Mouse (Mus musculus): ENCODE measurements at regions not wholly inside any gene's neighbourhood (a gene's known extent, or its start where the extent isn't known, plus 50 kb on each side); places are given as distances from the start of the nearest gene placed in this dataset.

GRCm38 (mm10) chr10:21488374-21488930, 104.5 kb upstream of the 1700020N01Rik start:
- Histone ChIP-seq H3K9ac (ENCODE audit: low read length) (no peak overlapping the region), H3K4me3 (ENCODE audit: low read depth, low read length) (no peak overlapping the region), H3K27ac (ENCODE audit: low read depth, low read length) (no peak overlapping the region), H3K9me3 (ENCODE audit: control insufficient read depth, low read length) (no peaks in the 10 kb centered on the region), H3K36me3 (ENCODE audit: control insufficient read depth, insufficient read depth, low read length) (no peaks in the 10 kb centered on the region), H3K4me1 (replicated peaks; ENCODE audit: control insufficient read depth, insufficient read depth, low read length) (no peaks in the 10 kb centered on the region), H3K27me3 (ENCODE audit: control insufficient read depth, insufficient read depth, low read length) (no peaks in the 10 kb centered on the region), H3K4me2 (ENCODE audit: low read depth, low read length, severe bottlenecking) (no peak overlapping the region)
- ATAC-seq (replicated peaks; ENCODE audit: low FRiP score), result no peak
- DNase-seq (ENCODE audit: low spot score), result no peak
- 90% methylated on average over 7 of the region's 7 CpGs for WGBS

- Histone ChIP-seq H3K36me3 (ENCODE audit: control insufficient read depth, insufficient read depth, low read length) (no peaks in the 10 kb centered on the region), H3K9me3 (ENCODE audit: control insufficient read depth, low read length) (no peaks in the 10 kb centered on the region), H3K4me3 (ENCODE audit: low read depth, low read length) (no peak overlapping the region), H3K27ac (ENCODE audit: low read depth, low read length) (no peak overlapping the region), H3K9ac (ENCODE audit: low read length) (no peak overlapping the region), H3K27me3 (ENCODE audit: control insufficient read depth, insufficient read depth, low read length) (no peaks in the 10 kb centered on the region), H3K4me2 (ENCODE audit: low read depth, low read length, severe bottlenecking) (no peak overlapping the region), H3K4me1 (replicated peaks; ENCODE audit: control insufficient read depth, insufficient read depth, low read length) (no peaks in the 10 kb centered on the region)
- ATAC-seq (replicated peaks; ENCODE audit: low FRiP score) (no peak), DNase-seq (ENCODE audit: low spot score) (no peak)
- 82% methylated on average over 8 of the region's 8 CpGs for WGBS
Measured at GRCm38 (mm10) chr10:21490910-21491309, 102.0 kb upstream of the 1700020N01Rik start.

- H3K27me3 ChIP-seq (ENCODE audit: control insufficient read depth, insufficient read depth, low read length), result no peaks in the 10 kb centered on the region
- no peak overlapping the region for H3K4me2 ChIP-seq (ENCODE audit: low read depth, low read length, severe bottlenecking)
- no peak for DNase-seq (ENCODE audit: low spot score)
- H3K4me3 ChIP-seq (ENCODE audit: low read depth, low read length), result no peak overlapping the region
- H3K4me1 ChIP-seq (replicated peaks; ENCODE audit: control insufficient read depth, insufficient read depth, low read length), result no peaks in the 10 kb centered on the region
- ATAC-seq (replicated peaks; ENCODE audit: low FRiP score), result no peak
- H3K36me3 ChIP-seq (ENCODE audit: control insufficient read depth, insufficient read depth, low read length), result no peaks in the 10 kb centered on the region
- H3K9me3 ChIP-seq (ENCODE audit: control insufficient read depth, low read length), result no peaks in the 10 kb centered on the region
- 68% methylated on average over 7 of the region's 7 CpGs for WGBS
- H3K27ac ChIP-seq (ENCODE audit: low read depth, low read length), result no peak overlapping the region
- no peak overlapping the region for H3K9ac ChIP-seq (ENCODE audit: low read length)
Measured at GRCm38 (mm10) chr10:21492254-21492894, 100.6 kb upstream of the 1700020N01Rik start.

GRCm38 (mm10) chr10:21494536-21494935, 98.4 kb upstream of the 1700020N01Rik start:
- no peak for DNase-seq (ENCODE audit: low spot score)
- Histone ChIP-seq H3K4me2 (ENCODE audit: low read depth, low read length, severe bottlenecking) (no peak overlapping the region), H3K36me3 (ENCODE audit: control insufficient read depth, insufficient read depth, low read length) (no peaks in the 10 kb centered on the region), H3K4me1 (replicated peaks; ENCODE audit: control insufficient read depth, insufficient read depth, low read length) (no peaks in the 10 kb centered on the region), H3K27ac (ENCODE audit: low read depth, low read length) (no peak overlapping the region), H3K9ac (ENCODE audit: low read length) (no peak overlapping the region), H3K4me3 (ENCODE audit: low read depth, low read length) (no peak overlapping the region), H3K9me3 (ENCODE audit: control insufficient read depth, low read length) (no peaks in the 10 kb centered on the region), H3K27me3 (ENCODE audit: control insufficient read depth, insufficient read depth, low read length) (no peaks in the 10 kb centered on the region)
- ATAC-seq (replicated peaks; ENCODE audit: low FRiP score), result no peak
- 19% methylated on average over 1 of the region's 1 CpGs for WGBS

- no peak overlapping the region for H3K4me3 ChIP-seq (ENCODE audit: low read depth, low read length)
- H3K9ac ChIP-seq (ENCODE audit: low read length), result no peak overlapping the region
- no peaks in the 10 kb centered on the region for H3K27me3 ChIP-seq (ENCODE audit: control insufficient read depth, insufficient read depth, low read length)
- ATAC-seq (replicated peaks; ENCODE audit: low FRiP score) (no peak), DNase-seq (ENCODE audit: low spot score) (no peak)
- no peak overlapping the region for H3K4me2 ChIP-seq (ENCODE audit: low read depth, low read length, severe bottlenecking)
- no peaks in the 10 kb centered on the region for H3K4me1 ChIP-seq (replicated peaks; ENCODE audit: control insufficient read depth, insufficient read depth, low read length)
- H3K9me3 ChIP-seq (ENCODE audit: control insufficient read depth, low read length), result no peaks in the 10 kb centered on the region
- 91% methylated on average over 3 of the region's 3 CpGs for WGBS
- H3K36me3 ChIP-seq (ENCODE audit: control insufficient read depth, insufficient read depth, low read length), result no peaks in the 10 kb centered on the region
- H3K27ac ChIP-seq (ENCODE audit: low read depth, low read length), result no peak overlapping the region
Measured at GRCm38 (mm10) chr10:21497110-21497509, 95.8 kb upstream of the 1700020N01Rik start.

GRCm38 (mm10) chr10:21498143-21498542, 94.8 kb upstream of the 1700020N01Rik start:
- Histone ChIP-seq H3K4me3 (ENCODE audit: low read depth, low read length) (no peak overlapping the region), H3K36me3 (ENCODE audit: control insufficient read depth, insufficient read depth, low read length) (no peaks in the 10 kb centered on the region), H3K4me2 (ENCODE audit: low read depth, low read length, severe bottlenecking) (no peak overlapping the region), H3K4me1 (replicated peaks; ENCODE audit: control insufficient read depth, insufficient read depth, low read length) (no peaks in the 10 kb centered on the region), H3K27ac (ENCODE audit: low read depth, low read length) (no peak overlapping the region), H3K9ac (ENCODE audit: low read length) (no peak overlapping the region), H3K27me3 (ENCODE audit: control insufficient read depth, insufficient read depth, low read length) (no peaks in the 10 kb centered on the region), H3K9me3 (ENCODE audit: control insufficient read depth, low read length) (no peaks in the 10 kb centered on the region)
- ATAC-seq (replicated peaks; ENCODE audit: low FRiP score) (no peak), DNase-seq (ENCODE audit: low spot score) (no peak)
- 87% methylated on average over 4 of the region's 4 CpGs for WGBS

- Histone ChIP-seq H3K4me2 (ENCODE audit: low read depth, low read length, severe bottlenecking) (no peak overlapping the region), H3K9ac (ENCODE audit: low read length) (no peak overlapping the region), H3K9me3 (ENCODE audit: control insufficient read depth, low read length) (no peaks in the 10 kb centered on the region), H3K27me3 (ENCODE audit: control insufficient read depth, insufficient read depth, low read length) (no peaks in the 10 kb centered on the region), H3K36me3 (ENCODE audit: control insufficient read depth, insufficient read depth, low read length) (no peaks in the 10 kb centered on the region), H3K27ac (ENCODE audit: low read depth, low read length) (no peak overlapping the region), H3K4me3 (ENCODE audit: low read depth, low read length) (no peak overlapping the region), H3K4me1 (replicated peaks; ENCODE audit: control insufficient read depth, insufficient read depth, low read length) (no peaks in the 10 kb centered on the region)
- ATAC-seq (replicated peaks; ENCODE audit: low FRiP score), result no peak
- WGBS, result 82% methylated on average over 4 of the region's 4 CpGs
- no peak for DNase-seq (ENCODE audit: low spot score)
Measured at GRCm38 (mm10) chr10:21501658-21502057, 91.3 kb upstream of the 1700020N01Rik start.

GRCm38 (mm10) chr10:21504431-21504830, 88.5 kb upstream of the 1700020N01Rik start:
- H3K4me3 ChIP-seq (ENCODE audit: low read depth, low read length), result no peak overlapping the region
- no peaks in the 10 kb centered on the region for H3K9me3 ChIP-seq (ENCODE audit: control insufficient read depth, low read length)
- ATAC-seq (replicated peaks; ENCODE audit: low FRiP score) (no peak), DNase-seq (ENCODE audit: low spot score) (no peak)
- H3K4me2 ChIP-seq (ENCODE audit: low read depth, low read length, severe bottlenecking), result no peak overlapping the region
- H3K27me3 ChIP-seq (ENCODE audit: control insufficient read depth, insufficient read depth, low read length), result no peaks in the 10 kb centered on the region
- H3K9ac ChIP-seq (ENCODE audit: low read length), result no peak overlapping the region
- H3K36me3 ChIP-seq (ENCODE audit: control insufficient read depth, insufficient read depth, low read length), result no peaks in the 10 kb centered on the region
- no peak overlapping the region for H3K27ac ChIP-seq (ENCODE audit: low read depth, low read length)
- no peaks in the 10 kb centered on the region for H3K4me1 ChIP-seq (replicated peaks; ENCODE audit: control insufficient read depth, insufficient read depth, low read length)
- 93% methylated on average over 3 of the region's 3 CpGs for WGBS

GRCm38 (mm10) chr10:21511386-21511785, 81.6 kb upstream of the 1700020N01Rik start:
- Histone ChIP-seq H3K27me3 (ENCODE audit: control insufficient read depth, insufficient read depth, low read length) (no peaks in the 10 kb centered on the region), H3K4me2 (ENCODE audit: low read depth, low read length, severe bottlenecking) (no peak overlapping the region), H3K9ac (ENCODE audit: low read length) (no peak overlapping the region), H3K27ac (ENCODE audit: low read depth, low read length) (no peak overlapping the region), H3K4me3 (ENCODE audit: low read depth, low read length) (no peak overlapping the region), H3K9me3 (ENCODE audit: control insufficient read depth, low read length) (no peaks in the 10 kb centered on the region), H3K36me3 (ENCODE audit: control insufficient read depth, insufficient read depth, low read length) (no peaks in the 10 kb centered on the region), H3K4me1 (replicated peaks; ENCODE audit: control insufficient read depth, insufficient read depth, low read length) (no peaks in the 10 kb centered on the region)
- no peak for ATAC-seq (replicated peaks; ENCODE audit: low FRiP score)
- DNase-seq (ENCODE audit: low spot score), result no peak
- WGBS, result 69% methylated on average over 5 of the region's 5 CpGs

All from forebrain, embryonic 11.5 days (tissue).